Mouse (Mus musculus) heart, embryonic 12.5 days (tissue): ENCODE data around the gene Rpl5. TPM values are rescaled to one million over a fixed set of nuclear protein-coding genes. Genes with fewer than 3 reads are reported as not detected.

ENCODE experiments used
- ATAC-seq: fragments of 200-750 bp; cut with Nextera tagmentation; 2 replicates; pipeline ENCODE4 v1.8.0; 2017; ENCODE audit warnings: moderate TSS enrichment, moderate library complexity; ENCODE audit not compliant: insufficient number of reproducible peaks, low FRiP score
- H3K27ac ChIP-seq: fragments of 300-500 bp; sonication (generic); 2 replicates; pipeline ENCODE4 v1.5.1; 2016; ENCODE audit warnings: mild to moderate bottlenecking, moderate library complexity; ENCODE audit not compliant: poor library complexity, severe bottlenecking
- H3K27me3 ChIP-seq: fragments of 300-500 bp; sonication (generic); replicated peaks from 2 replicates; pipeline ENCODE4 v1.6.1; 2016; ENCODE audit warnings: mild to moderate bottlenecking, moderate library complexity
- H3K36me3 ChIP-seq: fragments of 300-500 bp; sonication (generic); 2 replicates; pipeline ENCODE4 v1.6.1; 2016; ENCODE audit warnings: mild to moderate bottlenecking, moderate library complexity
- H3K4me1 ChIP-seq: fragments of 300-500 bp; sonication (generic); replicated peaks from 2 replicates; pipeline ENCODE4 v1.6.1; 2016; ENCODE audit warnings: mild to moderate bottlenecking
- H3K4me2 ChIP-seq: fragments of 300-500 bp; sonication (generic); 2 replicates; pipeline ENCODE4 v1.6.1; 2016; ENCODE audit warnings: mild to moderate bottlenecking, moderate library complexity
- H3K4me3 ChIP-seq: fragments of 300-500 bp; sonication (generic); 2 replicates; pipeline ENCODE4 v1.5.1; 2016; ENCODE audit warnings: mild to moderate bottlenecking
- H3K9ac ChIP-seq: fragments of 300-500 bp; sonication (generic); 2 replicates; pipeline ENCODE4 v1.6.1; 2016; ENCODE audit warnings: mild to moderate bottlenecking, moderate library complexity
- H3K9me3 ChIP-seq: fragments of 300-500 bp; sonication (generic); replicated peaks from 2 replicates; pipeline ENCODE4 v1.6.1; 2016; ENCODE audit warnings: mild to moderate bottlenecking, moderate library complexity
- WGBS: fragments of 180-500 bp; shearing (Covaris S2); methylation state at CpG from one replicate; pipeline ENCODE4 v1.1.7; 2016; 5-methylcytosine and 5-hydroxymethylcytosine counted together
- polyA plus RNA-seq: library from polyadenylated mRNA; unstranded; fragments of >200 nt; fragmentation: Nextera tagmentation; extraction: Ambion mirVana; gene quantifications from 2 replicates; pipeline ENCODE4 v1.2.1, GENCODE M21; 2016

Gene Rpl5
- polyA plus RNA-seq = 52.3 and 52.7 TPM in 2 replicates

GRCm38 (mm10) chr5:107900206-107901013 is at the start of gene Rpl5:
Rpl5 (plus strand) TSS chr5:107900502.
- H3K27ac ChIP-seq = peak within 1 kb of the TSS; percentile 82
- ATAC-seq = peak; percentile 96
- peaks cover 12% of the 10 kb centered on the region; the same call in 1 of the 2 replicates for H3K4me1 ChIP-seq
- no peaks in the 10 kb centered on the region for H3K9me3 ChIP-seq
- H3K4me3 ChIP-seq = peak within 1 kb of the TSS; percentile 90
- 3% methylated on average over 66 of the region's 66 CpGs for WGBS
- H3K9ac ChIP-seq = peak within 1 kb of the TSS; percentile 96
- H3K4me2 ChIP-seq = peak within 1 kb of the TSS; percentile 75
- no peaks in the 10 kb centered on the region for H3K27me3 ChIP-seq
- H3K36me3 ChIP-seq = peaks cover 33% of the 10 kb centered on the region

GRCm38 (mm10) chr5:107853807-107854206 is 46.5 kb upstream of the Rpl5 start:
- 10% methylated on average over 6 of the region's 6 CpGs for WGBS

GRCm38 (mm10) chr5:107854556-107854955 is 45.7 kb upstream of the Rpl5 start:
- WGBS = 46% methylated on average over 3 of the region's 3 CpGs
- H3K4me3 ChIP-seq = no peak overlapping the region
- peaks cover 4% of the 10 kb centered on the region for H3K36me3 ChIP-seq
- H3K4me2 ChIP-seq = no peak overlapping the region
- no peak overlapping the region for H3K9ac ChIP-seq
- no peaks in the 10 kb centered on the region for H3K27me3 ChIP-seq
- peaks cover 29% of the 10 kb centered on the region for H3K4me1 ChIP-seq
- peak overlapping the region; percentile 87 for H3K27ac ChIP-seq
- ATAC-seq = no peak
- H3K9me3 ChIP-seq = peaks cover 3% of the 10 kb centered on the region; the same call in 1 of the 2 replicates

More at GRCm38 (mm10) chr5:107853807-107854206, 46.5 kb upstream of the Rpl5 start:
- Histone ChIP-seq H3K9me3 (peaks cover 3% of the 10 kb centered on the region; the same call in 1 of the 2 replicates), H3K4me2 (peak overlapping the region; percentile 44), H3K36me3 (peaks cover 4% of the 10 kb centered on the region), H3K4me1 (peaks cover 36% of the 10 kb centered on the region), H3K4me3 (no peak overlapping the region), H3K27ac (peak overlapping the region; percentile 87), H3K27me3 (no peaks in the 10 kb centered on the region), H3K9ac (0 out of 2 replicates have a peak overlapping the region, but pooled peaks have one; percentile 7)
- ATAC-seq = peak; percentile 84

- Histone ChIP-seq H3K9me3 (no peaks in the 10 kb centered on the region), H3K9ac (no peak overlapping the region), H3K4me3 (no peak overlapping the region), H3K27me3 (no peaks in the 10 kb centered on the region), H3K27ac (no peak overlapping the region), H3K4me1 (peaks cover 28% of the 10 kb centered on the region), H3K36me3 (no peaks in the 10 kb centered on the region), H3K4me2 (no peak overlapping the region)
- ATAC-seq = no peak
- WGBS = 64% methylated on average over 2 of the region's 2 CpGs
Observed at GRCm38 (mm10) chr5:107855546-107855945, 44.8 kb upstream of the Rpl5 start.

- Histone ChIP-seq H3K4me3 (no peak overlapping the region), H3K4me1 (peaks cover 13% of the 10 kb centered on the region), H3K9me3 (no peaks in the 10 kb centered on the region), H3K4me2 (no peak overlapping the region), H3K36me3 (no peaks in the 10 kb centered on the region; the same call in 1 of the 2 replicates), H3K27ac (no peak overlapping the region), H3K9ac (no peak overlapping the region), H3K27me3 (no peaks in the 10 kb centered on the region)
- ATAC-seq = no peak
- 52% methylated on average over 2 of the region's 2 CpGs for WGBS
Observed at GRCm38 (mm10) chr5:107858963-107859362, 41.3 kb upstream of the Rpl5 start.

- Histone ChIP-seq H3K9me3 (no peaks in the 10 kb centered on the region), H3K27me3 (no peaks in the 10 kb centered on the region), H3K4me1 (peaks cover 31% of the 10 kb centered on the region), H3K9ac (no peak overlapping the region), H3K36me3 (no peaks in the 10 kb centered on the region; the same call in 1 of the 2 replicates), H3K4me2 (no peak overlapping the region), H3K4me3 (no peak overlapping the region), H3K27ac (no peak overlapping the region)
- ATAC-seq = no peak
- 86% methylated on average over 3 of the region's 3 CpGs for WGBS
Observed at GRCm38 (mm10) chr5:107863971-107864370, 36.3 kb upstream of the Rpl5 start.

- Histone ChIP-seq H3K9me3 (no peaks in the 10 kb centered on the region), H3K9ac (no peak overlapping the region), H3K36me3 (no peaks in the 10 kb centered on the region; the same call in 1 of the 2 replicates), H3K4me2 (peak overlapping the region; percentile 47), H3K27ac (peak overlapping the region; percentile 56), H3K4me1 (peaks cover 31% of the 10 kb centered on the region), H3K27me3 (no peaks in the 10 kb centered on the region), H3K4me3 (0 out of 2 replicates have a peak overlapping the region, but pooled peaks have one; percentile 4)
- no peak for ATAC-seq
- 11% methylated on average over 2 of the region's 2 CpGs for WGBS
Observed at GRCm38 (mm10) chr5:107866127-107867126, 33.9 kb upstream of the Rpl5 start.

GRCm38 (mm10) chr5:107867970-107868904 is 32.1 kb upstream of the Rpl5 start:
- no peaks in the 10 kb centered on the region for H3K27me3 ChIP-seq
- no peaks in the 10 kb centered on the region; the same call in 1 of the 2 replicates for H3K36me3 ChIP-seq
- ATAC-seq = peak; percentile 67
- no peaks in the 10 kb centered on the region for H3K9me3 ChIP-seq
- H3K9ac ChIP-seq = peak overlapping the region; percentile 94
- peak overlapping the region; percentile 68 for H3K4me2 ChIP-seq
- H3K4me1 ChIP-seq = peaks cover 41% of the 10 kb centered on the region
- peak overlapping the region; percentile 99 for H3K4me3 ChIP-seq
- WGBS = under 1% methylated on average over 74 of the region's 82 CpGs
- H3K27ac ChIP-seq = peak overlapping the region; percentile 95

GRCm38 (mm10) chr5:107868905-107869424 is 31.3 kb upstream of the Rpl5 start:
- Histone ChIP-seq H3K36me3 (no peaks in the 10 kb centered on the region), H3K9ac (peak overlapping the region; percentile 94), H3K4me2 (peak overlapping the region; percentile 68), H3K4me3 (peak overlapping the region; percentile 99), H3K9me3 (no peaks in the 10 kb centered on the region), H3K4me1 (peaks cover 45% of the 10 kb centered on the region), H3K27ac (peak overlapping the region; percentile 95), H3K27me3 (no peaks in the 10 kb centered on the region)
- peak; percentile 97 for ATAC-seq
- WGBS = under 1% methylated on average over 58 of the region's 58 CpGs

- H3K4me3 ChIP-seq = no peak overlapping the region
- no peaks in the 10 kb centered on the region for H3K27me3 ChIP-seq
- no peaks in the 10 kb centered on the region for H3K36me3 ChIP-seq
- WGBS = 53% methylated on average over 2 of the region's 2 CpGs
- no peak overlapping the region for H3K9ac ChIP-seq
- ATAC-seq = no peak
- no peak overlapping the region for H3K4me2 ChIP-seq
- H3K27ac ChIP-seq = no peak overlapping the region
- H3K9me3 ChIP-seq = no peaks in the 10 kb centered on the region
- H3K4me1 ChIP-seq = peaks cover 42% of the 10 kb centered on the region
Observed at GRCm38 (mm10) chr5:107869701-107870100, 30.6 kb upstream of the Rpl5 start.
